Mouse (Mus musculus) erythroblast, adult 5-6 weeks (primary cell): Measurements from ENCODE around the gene Chit1. TPM values are rescaled to one million over a fixed set of nuclear protein-coding genes. Genes with fewer than 3 reads are reported as not detected.

Experiments
- ATAC-seq: replicated peaks from 2 replicates; pipeline ENCODE4 v1.8.0; 2016; ENCODE audit warnings: moderate number of reproducible peaks, mild to moderate bottlenecking, moderate TSS enrichment, inconsistent platforms; ENCODE audit not compliant: poor library complexity, low FRiP score, severe bottlenecking
- total RNA-seq, 2 experiments: library from RNA; stranded (forward) in 1 of 2; stranded (reverse) in 1 of 2; fragments of 150-400 nt in 1 of 2; fragments of 200-764, 138-1000 nt in 1 of 2; gene quantifications; 2 replicates each; pipeline versions ENCODE4 v1.2.3 to v1.2.4; 2015 to 2017; ENCODE audit warnings: low replicate concordance in 2 of 2

Chit1 gene
- total RNA-seq, 2 experiments from 2014 or later: 2.9 TPM; not detected in 1

DNA sequence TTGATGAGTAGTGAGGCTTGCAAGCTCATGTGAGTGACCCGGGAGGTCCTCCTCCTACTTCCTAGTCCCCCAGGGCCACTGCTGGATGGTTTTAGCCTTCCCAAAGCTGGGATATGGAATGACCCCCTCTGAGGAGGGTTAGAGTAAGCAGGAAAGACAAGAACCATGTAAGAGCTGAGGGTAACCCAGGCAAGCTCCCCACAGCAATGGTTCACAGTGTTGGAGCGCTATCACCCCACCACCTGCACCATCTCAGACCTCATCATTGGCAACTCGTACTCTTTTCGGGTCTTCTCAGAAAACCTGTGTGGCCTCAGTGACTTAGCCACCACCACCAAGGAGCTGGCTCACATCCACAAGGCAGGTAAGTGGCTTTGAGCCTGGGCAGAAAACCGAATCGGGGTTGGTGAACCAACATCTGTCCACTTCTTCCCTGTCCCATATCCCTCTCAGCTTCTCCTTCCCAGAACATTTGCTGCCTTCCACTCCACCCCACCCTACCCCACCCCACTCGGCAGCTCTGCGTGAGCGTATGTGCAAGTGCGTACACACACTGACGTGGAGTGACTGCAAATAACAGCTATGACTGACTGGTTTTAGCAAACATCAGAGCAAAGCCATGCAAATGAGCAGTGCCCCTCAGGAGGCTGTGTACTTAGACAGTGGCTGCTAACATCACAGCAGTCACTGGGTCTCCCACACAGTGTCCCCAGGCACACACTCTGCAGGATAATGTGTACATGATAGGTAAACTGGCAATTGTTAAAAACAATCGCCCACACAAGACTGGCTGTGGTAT, 87.4 kb downstream of the Chit1 start:
- no peak for ATAC-seq

- no peak for ATAC-seq
Observed at GRCm38 (mm10) chr1:134200481-134200880, 89.4 kb downstream of the Chit1 start.

Other genes with a start within 250 kb of the Chit1 start
- not detected in 2 replicates for gene Optc, start 203.2 kb upstream of the Chit1 start, total RNA-seq (2015; ENCODE audit: low replicate concordance)
- gene Optc, start 203.2 kb upstream of the Chit1 start, total RNA-seq (2017; ENCODE audit: low replicate concordance): not detected in 2 replicates
- 6.7 TPM in 1 of 2 replicates, not detected in the other for gene Prelp, start 189.8 kb upstream of the Chit1 start, total RNA-seq (2015; ENCODE audit: low replicate concordance)
- gene Prelp, start 189.8 kb upstream of the Chit1 start, total RNA-seq (2017; ENCODE audit: low replicate concordance): not detected in 2 replicates
- gene Fmod, start 74.0 kb upstream of the Chit1 start, total RNA-seq (2015; ENCODE audit: low replicate concordance): not detected in 2 replicates
- not detected in 2 replicates for gene Fmod, start 74.0 kb upstream of the Chit1 start, total RNA-seq (2017; ENCODE audit: low replicate concordance)
- 173 and 183 TPM in 2 replicates for gene Btg2, start 32.1 kb upstream of the Chit1 start, total RNA-seq (2015; ENCODE audit: low replicate concordance)
- 354 and 411 TPM in 2 replicates for gene Btg2, start 32.1 kb upstream of the Chit1 start, total RNA-seq (2017; ENCODE audit: low replicate concordance)
- 71.3 and 98.6 TPM in 2 replicates for gene Chil1, start 70.9 kb downstream of the Chit1 start, total RNA-seq (2015; ENCODE audit: low replicate concordance)
- 29.3 and 58.3 TPM in 2 replicates for gene Chil1, start 70.9 kb downstream of the Chit1 start, total RNA-seq (2017; ENCODE audit: low replicate concordance)
- not detected in 2 replicates for gene Mybph, start 82.2 kb downstream of the Chit1 start, total RNA-seq (2015; ENCODE audit: low replicate concordance)
- not detected in 2 replicates for gene Mybph, start 82.2 kb downstream of the Chit1 start, total RNA-seq (2017; ENCODE audit: low replicate concordance)
- not detected in 2 replicates for gene Adora1, start 124.2 kb downstream of the Chit1 start, total RNA-seq (2015; ENCODE audit: low replicate concordance)
- not detected in 2 replicates for gene Adora1, start 124.2 kb downstream of the Chit1 start, total RNA-seq (2017; ENCODE audit: low replicate concordance)
- gene Myog, start 178.7 kb downstream of the Chit1 start, total RNA-seq (2015; ENCODE audit: low replicate concordance): not detected in 2 replicates
- gene Myog, start 178.7 kb downstream of the Chit1 start, total RNA-seq (2017; ENCODE audit: low replicate concordance): not detected in 2 replicates
- gene Ppfia4, start 221.7 kb downstream of the Chit1 start, total RNA-seq (2015; ENCODE audit: low replicate concordance): 2.1 and 4.2 TPM in 2 replicates
- 2.8 and 3.8 TPM in 2 replicates for gene Ppfia4, start 221.7 kb downstream of the Chit1 start, total RNA-seq (2017; ENCODE audit: low replicate concordance)